Mouse (Mus musculus): Measurements from ENCODE around the gene Actl10.

DNA sequence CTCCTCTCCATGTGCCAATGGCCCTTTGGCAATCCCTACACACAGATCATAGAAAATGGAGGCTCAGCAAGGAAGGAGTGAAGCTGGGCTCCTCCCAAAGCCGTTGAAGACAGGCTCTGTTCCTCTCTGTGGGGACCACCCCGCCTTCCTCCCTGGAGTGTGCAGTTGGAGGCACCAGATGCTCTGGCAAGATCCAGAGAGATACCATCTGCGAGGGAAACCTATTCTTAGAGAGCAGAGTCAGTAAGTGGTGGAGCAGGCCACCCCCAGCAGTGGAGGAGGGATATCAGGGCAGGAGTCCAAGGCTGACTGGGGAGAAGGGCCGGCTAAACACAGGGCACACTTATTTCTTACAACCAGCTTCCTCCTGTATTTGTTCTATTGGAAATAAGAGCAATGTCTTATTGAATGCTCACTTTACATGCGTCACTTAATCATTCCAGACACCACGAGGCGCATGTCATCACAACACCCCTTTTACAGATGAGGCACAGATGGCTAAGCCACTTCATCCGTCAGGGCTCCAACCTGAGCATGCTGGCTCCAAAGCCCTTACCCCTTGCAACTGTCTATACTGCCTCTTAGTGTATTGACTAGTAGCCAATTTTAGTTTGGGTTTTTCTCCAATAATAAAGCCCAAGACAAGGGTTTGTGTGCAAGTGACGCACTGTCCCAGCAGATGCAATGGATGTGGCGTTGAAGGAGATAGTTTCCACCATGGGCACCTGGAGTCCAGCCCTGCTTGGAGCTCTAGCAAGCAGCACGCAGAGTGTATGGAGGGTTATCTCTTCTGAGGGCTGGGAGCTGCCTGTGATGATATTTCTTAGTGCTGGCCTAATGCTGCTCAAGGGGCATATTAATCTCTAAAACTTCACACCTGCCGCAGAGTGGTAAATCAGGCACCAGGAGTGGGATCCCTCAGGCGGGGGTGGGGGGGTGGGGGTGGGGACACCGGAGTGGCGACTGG, 32.6 kb downstream of the Actl10 start:
- no peak for TF ChIP-seq CTCF (IDR thresholded peaks at IDR 0.05 in 2 of 3, conservative IDR thresholded peaks at IDR 0.05 in 1 of 3; ENCODE audit: control insufficient read depth in 1 of 3, insufficient read depth in 1 of 3, low read depth in 2 of 3, low read length in 3 of 3, poor library complexity in 1 of 3, severe bottlenecking in 1 of 3)
- no peak for TF ChIP-seq USF2 (IDR thresholded peaks at IDR 0.05; ENCODE audit: borderline replicate concordance in 1 of 2, insufficient read depth in 1 of 2, low read depth in 1 of 2, low read length in 2 of 2)
- no peak for TF ChIP-seq ZKSCAN1 (IDR thresholded peaks at IDR 0.05; ENCODE audit: low read depth, low read length)
- no peak for TF ChIP-seq RAD21 (IDR thresholded peaks at IDR 0.05; ENCODE audit: low read depth, low read length)

Data from MEL (cell line).